Mouse (Mus musculus) forebrain, embryonic 10.5 days (tissue): ENCODE measurements around the gene Mrpl38. TPM values are rescaled to one million over a fixed set of nuclear protein-coding genes. Genes with fewer than 3 reads are reported as not detected.

Source experiments
- polyA plus RNA-seq: library from polyadenylated mRNA; unstranded; fragments of >200 nt; fragmentation: Nextera tagmentation; extraction: Ambion mirVana; gene quantifications from 2 replicates; pipeline ENCODE4 v1.2.1, GENCODE M21; 2016

Gene Mrpl38
- polyA plus RNA-seq, 1 experiment from 2014 or later, result 114 TPM

Other genes starting within 250 kb of the Mrpl38 start
- 1.2 and 2.4 TPM in 2 replicates for gene Smim5, start 238.9 kb downstream of the Mrpl38 start, polyA plus RNA-seq
- gene Smim6, start 226.9 kb downstream of the Mrpl38 start, polyA plus RNA-seq, result 0.83 and 1.7 TPM in 2 replicates
- 50.3 and 52.2 TPM in 2 replicates for gene Sap30bp, start 205.6 kb downstream of the Mrpl38 start, polyA plus RNA-seq
- gene Recql5, start 205.4 kb downstream of the Mrpl38 start, polyA plus RNA-seq, result 35.0 and 36.6 TPM in 2 replicates
- 0.47 and 0.63 TPM in 2 replicates for gene Itgb4, start 164.2 kb downstream of the Mrpl38 start, polyA plus RNA-seq
- gene Galk1, start 126.1 kb downstream of the Mrpl38 start, polyA plus RNA-seq, result 223 and 224 TPM in 2 replicates
- 1,610 and 1,612 TPM in 2 replicates for gene H3f3b, start 110.9 kb downstream of the Mrpl38 start, polyA plus RNA-seq
- 48.4 and 48.9 TPM in 2 replicates for gene Unk, start 108.5 kb downstream of the Mrpl38 start, polyA plus RNA-seq
- 3.7 and 3.8 TPM in 2 replicates for gene Unc13d, start 60.9 kb downstream of the Mrpl38 start, polyA plus RNA-seq
- 71.0 and 73.6 TPM in 2 replicates for gene Wbp2, start 51.9 kb downstream of the Mrpl38 start, polyA plus RNA-seq
- gene Trim47, start 11.7 kb downstream of the Mrpl38 start, polyA plus RNA-seq, result 2.1 and 2.4 TPM in 2 replicates
- gene Trim65, start 7.7 kb downstream of the Mrpl38 start, polyA plus RNA-seq, result 1.7 TPM in 2 replicates
- 63.5 and 67.7 TPM in 2 replicates for gene Fbf1, start 29.3 kb upstream of the Mrpl38 start, polyA plus RNA-seq
- gene Ten1, start 60.0 kb upstream of the Mrpl38 start, polyA plus RNA-seq, result 51.7 and 57.1 TPM in 2 replicates
- 19.8 and 19.9 TPM in 2 replicates for gene Acox1, start 60.2 kb upstream of the Mrpl38 start, polyA plus RNA-seq
- gene Evpl, start 99.2 kb upstream of the Mrpl38 start, polyA plus RNA-seq, result 0.47 and 0.48 TPM in 2 replicates
- 99.3 and 105 TPM in 2 replicates for gene Srp68, start 135.3 kb upstream of the Mrpl38 start, polyA plus RNA-seq
- gene Galr2, start 142.1 kb upstream of the Mrpl38 start, polyA plus RNA-seq, result 0.07 TPM in 2 replicates
- 56.5 and 60.5 TPM in 2 replicates for gene Exoc7, start 168.4 kb upstream of the Mrpl38 start, polyA plus RNA-seq
- gene Foxj1, start 196.5 kb upstream of the Mrpl38 start, polyA plus RNA-seq, result 3.3 and 4.4 TPM in 2 replicates